Mouse (Mus musculus): ENCODE results near the gene Gm45753.

The Gm45753 gene

GRCm38 (mm10) chr8:45274317-45274716 is 33.9 kb downstream of the Gm45753 start:
- DNase-seq (ENCODE audit: low spot score in 2 of 2): no peak

DNA sequence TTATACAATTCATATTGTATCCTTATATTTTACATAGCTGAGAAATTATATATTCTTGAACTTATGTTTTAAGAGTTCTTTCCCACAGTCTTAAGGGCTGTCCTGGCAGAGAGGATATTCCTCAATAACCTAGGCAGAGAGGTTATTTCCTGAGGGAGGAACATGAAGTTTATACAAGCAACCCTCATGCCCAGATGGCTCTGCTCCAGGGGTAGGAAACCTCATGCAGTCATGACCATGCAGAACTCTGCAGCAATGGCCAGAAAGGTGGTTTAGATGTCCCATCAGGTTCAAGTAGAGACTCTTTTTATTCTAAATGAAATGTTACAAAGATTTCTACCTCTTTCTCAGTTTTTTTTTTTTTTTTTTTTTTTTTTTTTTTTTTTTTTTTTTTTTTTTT is 39.2 kb downstream of the Gm45753 start:
- no peak for DNase-seq (ENCODE audit: low spot score in 2 of 2)

DNA sequence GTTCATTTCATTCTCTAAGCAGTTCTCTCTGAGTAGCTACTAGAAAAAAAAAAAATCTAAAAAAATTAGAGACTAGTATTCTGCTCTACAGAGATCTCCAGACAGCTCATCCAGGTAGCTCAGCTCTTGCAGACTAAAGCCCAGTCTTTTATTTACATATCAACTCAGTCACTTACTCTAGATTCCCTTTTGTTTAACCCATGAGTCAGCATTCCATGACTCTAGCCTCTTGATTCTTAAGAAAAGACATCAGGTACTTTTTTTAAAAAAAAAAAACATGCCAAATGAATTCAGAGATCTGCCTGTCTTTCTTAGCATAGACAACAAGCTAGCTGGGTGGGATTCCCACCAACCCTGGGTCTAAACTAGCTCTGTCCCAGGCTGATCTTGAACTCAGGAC is 39.8 kb downstream of the Gm45753 start:
- no peak for DNase-seq (ENCODE audit: low spot score in 2 of 2)

GRCm38 (mm10) chr8:45267611-45268391 is 40.5 kb downstream of the Gm45753 start:
- no peak for DNase-seq (ENCODE audit: low spot score in 2 of 2)

DNA sequence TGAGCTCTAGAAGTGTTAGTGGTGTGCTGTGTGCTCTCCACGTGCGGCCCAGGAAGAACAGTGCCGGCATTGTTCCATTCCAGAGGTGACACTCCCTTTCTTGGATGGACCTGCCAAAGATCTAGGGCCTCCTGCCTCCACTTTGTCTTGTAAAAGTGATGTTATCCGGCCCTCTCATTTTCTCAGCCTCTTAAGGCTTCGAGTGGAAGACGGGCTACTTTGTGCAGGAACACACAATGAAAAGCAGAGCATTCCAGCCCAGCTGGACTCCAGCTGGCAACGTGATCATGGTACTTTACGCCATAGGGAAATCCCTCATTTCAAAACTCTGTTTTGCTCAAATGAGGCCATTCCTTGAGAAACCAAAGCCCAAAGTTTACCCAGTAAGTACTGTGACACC is 41.3 kb downstream of the Gm45753 start:
- no peak for DNase-seq (ENCODE audit: low spot score in 2 of 2)

- DNase-seq (ENCODE audit: low spot score in 2 of 2): no peak
Observed at GRCm38 (mm10) chr8:45264918-45265317, 43.3 kb downstream of the Gm45753 start.

- DNase-seq (ENCODE audit: low spot score in 2 of 2): no peak
Observed at GRCm38 (mm10) chr8:45262851-45263250, 45.4 kb downstream of the Gm45753 start.

- no peak for DNase-seq (ENCODE audit: low spot score in 2 of 2)
Observed at GRCm38 (mm10) chr8:45261920-45262319, 46.3 kb downstream of the Gm45753 start, which contains the start of gene F11. Gene F11 (minus strand): TSS chr8:45262031.

DNA sequence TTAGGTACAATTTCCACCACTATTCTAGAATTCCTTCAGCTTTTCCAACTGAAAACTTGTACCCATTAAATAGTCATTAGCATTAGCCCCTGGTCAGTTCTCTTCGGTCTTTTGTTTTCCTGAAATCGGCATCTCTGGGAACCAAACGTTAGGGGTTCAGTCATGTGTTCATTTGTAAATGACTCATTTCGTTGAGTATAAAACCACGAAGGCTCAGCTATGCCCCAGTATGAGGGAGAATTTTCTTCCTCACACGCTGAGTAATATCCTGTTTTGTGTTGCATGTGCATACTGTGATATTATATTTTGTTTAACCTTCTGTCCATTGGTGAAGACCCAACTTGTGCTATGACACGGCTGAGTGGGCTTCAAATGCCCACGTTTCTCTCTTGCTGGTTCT is 49.8 kb downstream of the Gm45753 start:
- no peak for DNase-seq (ENCODE audit: low spot score in 2 of 2)

- peak in 1 of 2 experiments; percentile 22 for DNase-seq (ENCODE audit: low spot score in 2 of 2)
Observed at GRCm38 (mm10) chr8:45255040-45255439, 53.2 kb downstream of the Gm45753 start.

DNA sequence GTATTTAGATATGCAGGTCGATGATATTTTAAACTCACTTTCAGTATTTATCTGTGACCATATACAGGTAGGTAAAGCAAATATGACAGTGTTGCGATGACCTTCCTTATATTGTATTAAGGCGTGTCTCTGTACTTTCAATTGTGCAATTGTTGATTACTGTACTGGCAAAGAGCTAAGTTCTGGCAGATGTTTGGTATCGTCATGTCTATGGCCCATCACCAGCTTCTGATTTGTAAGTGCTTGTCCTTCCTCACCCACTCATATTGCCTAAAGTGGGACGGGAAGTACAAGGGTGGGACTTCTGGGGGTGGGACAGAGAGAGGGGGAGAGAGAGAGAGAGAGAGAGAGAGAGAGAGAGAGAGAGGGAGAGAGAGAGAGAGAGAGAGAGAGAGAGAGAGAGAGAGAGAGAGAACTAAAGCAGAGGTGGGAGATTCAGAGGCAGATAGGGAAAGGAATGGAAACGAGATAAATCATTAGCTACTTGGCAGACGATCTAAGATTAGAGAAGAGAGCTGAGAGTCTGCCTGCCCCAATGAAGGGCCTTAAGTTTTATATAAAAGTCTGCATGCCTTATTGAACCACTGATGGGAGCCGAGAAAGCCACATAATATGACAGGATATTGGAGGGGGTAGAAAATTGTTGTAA is 53.9 kb downstream of the Gm45753 start:
- DNase-seq (ENCODE audit: low spot score in 2 of 2): no peak

GRCm38 (mm10) chr8:45253586-45253985 is 54.7 kb downstream of the Gm45753 start:
- DNase-seq (ENCODE audit: low spot score in 2 of 2): no peak

DNA sequence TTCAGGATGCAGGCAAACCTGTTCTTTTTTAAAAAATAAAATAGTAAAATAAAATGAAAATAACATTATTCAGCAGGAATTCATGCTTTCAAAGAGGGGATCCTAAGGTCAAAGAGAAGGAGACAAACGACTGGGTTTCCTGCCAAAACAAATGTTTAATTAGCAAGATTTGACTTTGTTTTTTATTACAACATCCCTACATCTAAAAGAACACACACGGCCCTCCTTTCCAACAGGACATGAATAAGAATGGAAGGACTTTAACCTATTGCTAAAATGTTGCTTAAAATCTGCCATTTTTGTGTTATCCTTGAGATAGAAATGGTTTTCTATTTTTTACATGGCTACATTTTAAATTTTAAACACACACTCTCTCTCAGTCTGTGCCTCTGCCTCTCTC is 55.2 kb downstream of the Gm45753 start:
- DNase-seq (ENCODE audit: low spot score in 2 of 2): no peak

DNA sequence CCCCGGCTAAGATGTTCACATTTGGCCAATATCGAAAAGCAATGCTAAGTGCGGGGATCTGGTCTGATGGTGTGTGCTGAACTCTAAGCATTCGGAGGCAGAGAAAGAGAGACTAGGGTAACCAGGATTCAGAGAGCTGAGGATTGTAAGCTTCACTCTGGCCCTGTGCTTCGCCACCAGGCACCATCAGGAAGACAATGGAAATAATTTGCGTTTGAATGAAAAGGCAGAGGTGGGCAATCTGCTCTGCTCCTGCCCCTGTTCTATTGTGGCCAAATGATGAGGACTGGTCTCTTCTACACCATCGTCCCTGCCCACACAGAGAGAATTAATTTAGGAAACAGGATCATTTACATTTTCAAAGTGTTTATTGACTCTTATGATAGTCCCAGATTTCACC is 62.0 kb downstream of the Gm45753 start:
- DNase-seq (ENCODE audit: low spot score in 2 of 2): no peak

DNA sequence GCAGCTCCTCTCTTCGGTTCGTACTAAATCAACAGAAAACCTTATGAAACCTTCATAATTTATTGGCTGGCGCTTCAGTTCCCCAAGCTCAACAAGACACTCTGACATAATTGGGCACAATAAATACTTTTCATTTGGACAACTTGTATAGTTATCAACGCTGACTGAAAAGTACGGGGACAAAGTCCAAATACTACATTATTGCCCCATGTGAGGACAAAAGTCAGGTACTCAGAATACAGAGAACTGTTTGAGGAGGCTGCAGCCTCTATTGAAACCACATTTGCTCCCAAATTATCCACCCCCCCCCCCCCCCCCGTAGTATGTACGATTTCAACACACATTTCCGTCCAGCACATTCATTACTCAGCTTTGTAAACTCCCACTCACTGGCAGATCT is 68.9 kb downstream of the Gm45753 start:
- no peak for DNase-seq (ENCODE audit: low spot score in 2 of 2)

DNA sequence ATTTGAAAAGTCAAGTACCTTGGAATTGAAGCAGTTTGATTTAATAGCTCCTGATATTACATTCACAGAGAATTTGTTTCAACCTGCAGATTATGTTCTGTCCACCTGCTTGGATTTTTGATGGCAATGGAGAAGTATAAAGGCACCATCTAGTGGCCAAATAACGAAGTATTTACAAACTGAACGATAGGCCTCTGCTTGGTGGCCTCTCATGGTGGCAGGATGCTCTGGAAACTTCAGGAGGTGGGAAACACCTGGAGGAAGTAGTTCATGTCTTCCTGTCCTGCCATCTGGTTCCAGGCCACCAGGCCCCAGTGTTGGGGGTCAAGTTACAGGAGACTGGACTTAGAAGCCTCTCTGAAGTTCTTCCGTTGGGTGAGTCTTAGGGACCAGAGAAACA is 70.0 kb downstream of the Gm45753 start:
- peak; percentile 36 to 64 for DNase-seq (ENCODE audit: low spot score in 2 of 2)

DNA sequence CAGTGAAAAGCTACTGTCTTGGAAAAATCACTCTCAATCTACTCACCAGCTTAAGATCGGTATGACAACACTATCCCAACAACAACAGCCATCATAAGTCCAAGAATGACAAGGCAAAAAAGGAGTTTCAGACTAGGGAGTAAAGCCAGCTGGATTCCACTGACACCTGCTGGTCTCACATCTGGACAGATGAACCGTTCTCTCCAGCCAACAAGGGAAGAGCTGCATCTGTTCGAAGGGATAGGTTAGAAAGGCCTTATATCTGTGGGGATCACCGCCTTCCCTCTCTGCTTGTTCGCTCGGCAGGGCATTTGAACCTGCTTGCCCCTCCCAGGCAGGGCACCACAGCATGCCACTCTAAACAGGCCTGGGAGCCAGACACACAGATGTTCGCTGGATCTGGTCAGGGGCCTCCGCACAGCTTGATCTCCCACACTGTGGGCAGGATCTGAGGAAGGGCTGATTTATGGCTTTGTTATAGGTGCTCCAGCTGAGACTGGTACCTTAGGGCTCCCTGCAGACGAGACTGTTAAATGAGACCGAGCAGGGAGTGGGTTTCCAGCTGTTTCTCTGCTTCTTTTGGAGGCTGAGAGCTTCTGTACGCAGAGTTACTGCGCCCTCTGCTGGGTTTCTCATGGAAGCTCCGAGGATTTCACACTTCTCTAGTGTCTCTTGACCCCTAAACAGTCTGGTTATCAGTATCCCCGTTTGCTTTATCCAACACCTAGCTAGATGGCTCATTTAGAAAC is 71.9 kb downstream of the Gm45753 start:
- DNase-seq (ENCODE audit: low spot score in 2 of 2): peak; percentile 36 to 64

DNA sequence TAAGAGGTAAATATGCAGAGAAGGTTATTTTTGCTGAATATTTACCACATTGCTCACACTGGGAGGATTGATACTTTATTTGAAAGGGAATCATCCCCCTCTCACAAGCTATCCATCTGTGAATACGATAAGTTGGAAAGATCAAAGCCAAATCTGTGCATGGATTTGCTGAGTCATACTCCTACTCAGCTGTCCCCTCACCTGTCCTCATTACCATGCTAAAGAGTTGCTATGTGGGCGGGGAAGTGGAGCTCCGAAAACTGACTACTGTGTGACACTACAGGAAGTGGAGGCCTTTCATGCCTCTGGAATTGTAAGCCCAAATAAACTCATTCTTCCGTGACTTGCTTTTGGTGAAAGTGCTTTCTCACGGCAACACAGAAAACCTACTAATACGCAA is 73.0 kb downstream of the Gm45753 start:
- peak in 1 of 2 experiments; percentile 15 for DNase-seq (ENCODE audit: low spot score in 2 of 2)

DNA sequence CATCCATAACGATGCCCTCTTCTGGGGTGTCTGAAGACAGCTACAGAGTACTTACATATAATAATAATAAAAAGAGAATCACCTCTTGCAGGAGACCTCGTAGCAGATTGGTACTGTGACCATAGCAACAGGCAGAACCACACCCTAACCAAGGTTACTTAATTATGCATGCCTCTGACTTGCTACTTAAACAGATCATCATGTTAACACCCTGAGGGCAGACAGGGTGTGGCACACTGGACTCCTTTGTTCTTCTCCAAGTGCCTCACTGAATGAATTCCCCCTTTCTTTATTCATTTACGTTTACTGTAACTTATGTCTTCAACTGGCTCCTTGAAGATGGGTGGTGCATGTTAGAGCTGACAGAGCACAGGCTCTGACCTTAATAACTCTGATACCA is 75.0 kb downstream of the Gm45753 start:
- DNase-seq (ENCODE audit: low spot score in 2 of 2): no peak

All from right cerebral cortex, adult 2 months (tissue).